Mouse (Mus musculus) gastrocnemius, postnatal 36 days (tissue): Measurements from ENCODE around the gene Ccdc162. TPM values are rescaled to one million over a fixed set of nuclear protein-coding genes. Genes with fewer than 3 reads are reported as not detected.

Source experiments
- DNase-seq, 2 experiments: peaks; one replicate each; pipeline ENCODE4 v3.0.0; 2022
- intact Hi-C: fragments of 180-260 bp; cut with DNase I; formaldehyde crosslinking; loops from one replicate; pipeline ENCODE4 v1.15.1; 2025
- long read RNA-seq, 2 experiments: library from polyadenylated mRNA; stranded (forward); transcript quantifications; one replicate each; pipeline ENCODE4 v2.0.0; 2021
- total RNA-seq, 2 experiments: library from RNA; stranded (reverse); gene quantifications; 2 replicates each; pipeline ENCODE4 v1.2.3; 2021

Ccdc162 gene
- total RNA-seq = under 1 TPM; 0.46 to 0.62 TPM
- long read RNA-seq, experiment 1, partial matches to known transcripts = 0 of 2 reads
- long read RNA-seq, experiment 1, other reads (novel, unspliced or antisense) = 1 of 2 reads
- long read RNA-seq, experiment 2, partial matches to known transcripts = 0 of 1 reads
- long read RNA-seq, experiment 2, other reads (novel, unspliced or antisense) = 1 of 1 reads

DNA sequence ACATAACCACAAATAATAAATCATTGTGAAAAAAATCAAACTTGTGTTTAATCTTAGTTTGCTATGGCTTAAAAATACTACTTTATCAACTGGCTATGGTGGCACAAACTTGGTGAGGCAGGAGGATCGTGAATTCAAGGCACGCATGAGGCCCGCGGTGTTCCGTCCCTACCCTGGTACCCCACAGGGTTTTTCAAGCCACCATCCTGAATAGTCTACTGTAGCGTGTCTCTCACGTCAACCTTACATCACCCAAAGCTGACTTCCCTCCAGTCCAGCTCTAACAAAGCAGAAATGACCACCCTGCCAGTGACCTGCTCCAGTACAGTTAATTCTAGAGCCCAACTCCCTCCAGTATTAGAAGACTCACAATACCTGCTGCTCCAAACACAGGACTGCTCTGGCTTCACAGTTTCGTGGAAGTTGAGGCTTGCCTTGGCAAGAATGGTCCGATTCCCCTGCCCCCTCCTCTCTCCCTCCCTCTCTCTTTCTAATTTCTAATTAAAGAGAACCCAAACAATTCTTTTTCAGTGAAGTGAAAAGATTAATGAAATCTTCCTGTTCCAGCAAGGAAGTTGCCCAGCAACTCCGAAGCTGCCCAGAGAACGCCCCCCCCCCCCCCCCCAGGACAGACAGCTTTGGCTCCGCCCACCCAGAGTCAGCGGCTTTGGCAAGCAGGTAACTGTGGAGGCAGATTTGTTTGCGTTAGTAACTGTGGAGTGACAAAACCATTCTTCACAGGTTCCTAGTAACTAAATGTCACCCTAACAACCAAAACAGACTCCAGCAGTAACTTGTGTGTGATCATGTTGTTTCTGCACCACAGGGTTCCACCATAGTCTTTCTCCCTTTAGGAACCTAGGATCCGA, at the start of gene Ccdc162:
Gene Ccdc162, minus strand, starts transcription at position 606 of the 869 bp plus-strand sequence.
- DNase-seq = no peak
- intact Hi-C loops = no loop called here

DNA sequence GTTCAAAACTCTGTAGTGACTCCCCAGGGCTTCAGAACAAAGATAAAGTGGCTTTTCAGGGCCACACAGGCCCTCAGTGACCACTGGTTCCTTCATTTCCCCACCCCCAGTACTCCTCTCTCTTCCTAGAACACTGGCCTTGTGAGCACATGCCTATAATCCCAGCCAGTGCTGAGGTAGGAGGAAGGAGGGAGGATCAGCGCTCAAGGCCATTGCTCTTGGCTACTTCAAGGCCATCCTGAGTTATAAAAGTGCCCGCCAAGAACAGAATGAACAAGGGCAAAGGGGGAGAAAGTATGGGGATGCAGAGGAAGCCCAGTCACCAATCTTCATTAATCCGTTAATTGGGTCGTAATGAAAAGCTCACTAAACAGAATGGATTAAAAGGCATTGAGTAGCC, 49.2 kb upstream of the Ccdc162 start:
- no peak for DNase-seq
- intact Hi-C loops = no loop called here

DNA sequence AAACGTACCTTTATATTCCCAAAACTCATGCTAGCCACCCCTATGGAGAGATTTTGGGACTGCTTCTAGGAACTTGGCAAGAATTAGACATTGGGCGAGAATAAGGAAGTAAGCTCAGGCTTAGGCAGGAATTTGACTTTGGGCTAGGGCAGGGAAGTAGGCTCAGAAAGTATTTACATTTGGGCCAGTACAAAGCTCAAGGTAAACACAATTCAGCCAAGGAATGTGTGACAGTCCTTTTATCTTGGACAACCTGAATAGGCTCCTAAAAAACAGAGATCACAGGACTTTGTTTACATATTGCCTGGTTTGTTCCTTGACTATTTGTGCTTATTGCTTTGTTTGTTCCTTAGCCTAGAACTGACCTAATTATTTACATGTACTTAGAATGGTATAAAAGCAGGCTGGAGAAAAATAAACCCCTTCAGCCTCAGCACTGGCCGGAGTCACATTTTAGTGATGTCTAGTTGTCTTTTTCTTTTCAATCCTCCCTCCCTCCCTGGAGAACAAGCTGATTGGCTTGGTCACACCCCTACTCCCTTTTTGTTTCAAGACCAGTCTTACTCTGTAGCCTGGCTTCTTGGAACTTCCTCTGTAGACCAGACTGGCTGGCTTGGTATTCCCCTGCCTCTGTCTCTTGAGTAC, 47.4 kb upstream of the Ccdc162 start:
- intact Hi-C loops = no loop called here
- DNase-seq = no peak

DNA sequence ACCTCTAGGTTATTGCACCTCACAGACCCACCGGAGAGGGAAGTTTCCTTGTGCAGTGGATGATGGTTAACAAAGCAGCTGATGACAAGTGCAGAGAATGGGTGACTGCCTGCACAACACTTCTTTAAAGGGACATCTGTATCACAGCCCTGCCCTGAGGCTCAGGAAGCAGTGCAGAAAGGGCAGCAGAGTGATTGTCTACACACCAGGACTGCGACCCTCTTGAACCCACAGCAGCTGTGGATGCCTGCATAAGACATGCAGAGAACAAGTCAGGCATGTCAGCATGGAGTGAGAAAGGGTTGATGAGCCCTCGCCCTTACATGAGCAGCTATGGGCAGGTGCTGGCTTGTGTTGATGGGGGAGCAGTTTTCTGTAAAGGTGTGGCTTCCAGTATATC, 44.4 kb upstream of the Ccdc162 start:
- DNase-seq = no peak
- intact Hi-C loops = no loop called here

DNA sequence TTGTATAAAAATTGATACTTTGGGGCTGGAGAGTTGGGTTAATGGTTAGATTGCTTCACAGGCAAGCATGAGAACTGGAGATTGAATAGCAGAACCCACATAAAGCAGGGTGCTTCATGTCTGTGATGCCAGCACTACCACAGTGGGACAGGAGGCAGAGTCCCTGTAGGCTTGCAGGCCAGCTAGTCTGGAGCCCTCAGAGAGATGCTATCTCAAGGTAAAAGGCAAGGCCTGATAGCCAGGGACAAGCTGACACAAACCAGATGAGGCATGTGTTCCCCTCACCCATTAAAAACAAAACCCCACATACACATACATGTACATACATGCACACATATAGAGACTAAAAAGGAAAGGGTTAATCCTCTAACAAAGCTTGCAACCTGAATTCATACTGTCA, 41.6 kb upstream of the Ccdc162 start:
- no peak for DNase-seq
- intact Hi-C loops = no loop called here

DNA sequence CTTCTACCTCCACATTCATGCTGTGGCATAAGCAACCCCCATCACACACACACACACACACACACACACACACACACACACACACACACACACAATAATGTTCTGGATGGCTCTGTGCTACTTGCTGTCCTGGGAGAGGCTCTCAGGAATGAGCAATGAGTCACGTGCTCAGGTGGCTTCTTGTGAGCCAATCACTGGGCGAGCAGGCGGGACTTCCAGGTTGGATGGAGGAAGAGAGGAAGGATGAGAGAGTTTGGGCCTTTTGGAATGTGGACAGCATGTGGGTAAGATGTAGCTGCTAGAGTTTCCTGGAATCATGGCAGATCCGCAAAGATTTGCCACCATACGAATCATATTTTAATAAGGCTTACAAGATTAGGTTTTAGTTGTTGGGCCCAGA, 40.8 kb upstream of the Ccdc162 start:
- DNase-seq = no peak
- intact Hi-C loops = no loop called here

DNA sequence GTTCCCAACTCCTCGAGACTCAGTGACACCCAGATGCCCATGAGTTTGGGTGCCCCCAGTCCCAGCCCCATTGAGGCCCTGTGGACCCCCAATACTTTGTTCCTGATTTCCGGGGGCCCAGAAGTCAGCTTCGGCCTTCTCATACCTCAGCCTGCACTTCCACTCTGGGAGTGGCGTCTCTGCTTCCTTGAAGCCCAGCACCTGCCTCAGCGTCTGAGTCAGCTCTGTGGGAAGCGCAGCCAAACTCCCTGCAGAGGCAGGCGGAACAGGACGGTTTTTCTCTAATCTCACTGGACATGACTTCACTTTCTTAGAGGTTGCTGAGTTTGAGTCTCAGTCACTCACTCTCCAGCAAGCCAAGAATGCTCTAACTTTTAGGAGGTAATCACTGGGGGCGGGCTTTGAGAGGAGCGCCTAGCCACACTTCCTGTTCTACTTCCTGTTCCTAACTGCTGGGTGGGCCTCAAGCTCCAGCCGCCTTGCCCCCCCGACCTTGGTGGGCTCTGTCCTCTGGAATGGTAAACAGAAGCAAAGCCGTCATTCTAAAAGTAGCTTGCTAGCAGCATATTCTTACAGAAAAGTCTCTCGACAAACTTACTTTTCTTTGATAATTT, 35.5 kb upstream of the Ccdc162 start:
- no peak for DNase-seq
- intact Hi-C loops = no loop called here

DNA sequence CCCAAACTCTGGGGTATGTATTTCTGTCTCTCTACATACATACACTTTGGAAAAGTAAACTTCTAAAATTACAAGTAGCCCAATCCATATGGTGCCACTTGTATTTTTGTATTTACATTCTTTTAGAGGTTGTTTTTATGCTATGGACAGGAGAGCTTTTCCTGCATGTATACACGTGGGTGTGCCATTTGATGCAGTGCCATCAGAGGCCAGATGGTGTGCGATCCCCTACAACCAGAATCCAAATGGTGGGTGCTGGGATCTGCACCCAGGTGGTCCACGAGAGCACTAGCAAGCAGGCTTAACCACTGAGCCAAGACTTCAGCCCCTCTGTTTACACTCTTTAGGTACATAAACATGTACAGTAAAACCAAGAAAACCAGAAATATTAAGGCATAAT, 32.9 kb upstream of the Ccdc162 start:
- no peak for DNase-seq
- intact Hi-C loops = no loop called here

DNA sequence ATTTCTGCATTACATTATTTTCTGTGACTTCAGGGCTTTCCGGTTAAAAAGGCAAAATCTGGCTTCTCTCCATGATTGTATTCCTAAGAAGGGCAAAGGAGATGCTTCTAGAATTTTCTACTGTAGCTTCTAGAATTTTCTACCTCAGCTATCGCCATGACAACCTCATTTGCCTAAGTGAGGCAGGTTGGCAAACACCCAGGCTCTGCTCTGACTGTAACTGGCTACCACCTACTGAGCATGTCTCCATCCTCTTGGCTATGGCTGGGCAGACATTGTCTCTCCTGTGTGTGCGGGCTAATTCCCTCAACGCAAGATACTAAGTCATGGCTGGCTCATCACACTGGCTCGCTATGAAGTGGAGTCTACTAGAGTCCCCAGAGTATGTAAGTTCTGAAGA, 30.1 kb upstream of the Ccdc162 start:
- no peak for DNase-seq
- intact Hi-C loops = no loop called here

DNA sequence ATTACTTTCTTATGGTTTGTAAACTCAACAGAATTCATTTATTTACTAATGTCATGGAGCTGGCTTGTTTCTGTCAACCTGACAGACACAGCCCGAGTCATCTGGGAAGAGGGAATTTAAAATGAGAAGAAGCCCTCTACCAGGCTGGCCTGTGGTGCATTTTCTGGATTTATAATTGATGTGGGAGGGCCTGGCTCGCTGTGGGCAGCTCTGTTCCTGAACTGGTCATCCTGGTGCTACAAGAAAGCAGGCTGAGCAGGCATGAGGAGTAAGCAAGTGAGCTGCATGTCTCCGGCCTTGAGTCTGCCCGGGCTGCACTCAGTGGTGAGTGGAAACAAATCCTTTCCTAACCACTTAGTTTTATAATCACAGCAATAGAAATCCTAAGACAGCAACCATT, 27.6 kb upstream of the Ccdc162 start:
- intact Hi-C loops = no loop called here
- DNase-seq = no peak

DNA sequence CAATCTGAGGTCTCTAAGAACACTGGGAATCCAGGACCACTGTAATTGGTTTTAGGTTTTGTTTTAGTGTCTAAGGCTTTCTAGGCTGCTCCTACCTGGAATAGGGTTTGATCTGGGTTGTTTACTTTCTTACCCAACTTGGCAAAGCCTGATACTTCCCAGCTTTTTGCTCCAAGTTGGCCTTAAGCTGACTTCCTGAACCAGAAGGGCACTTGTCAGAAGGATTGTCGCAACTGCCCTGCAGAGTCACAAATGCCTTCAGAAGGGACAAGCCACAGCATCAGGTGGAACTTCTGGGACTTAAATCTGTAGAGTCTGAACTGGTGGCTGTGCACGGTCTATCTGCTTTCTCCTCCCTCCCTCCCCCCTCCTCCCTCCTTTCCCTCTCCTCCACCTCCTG, 23.8 kb upstream of the Ccdc162 start:
- DNase-seq = no peak
- intact Hi-C loops = no loop called here

DNA sequence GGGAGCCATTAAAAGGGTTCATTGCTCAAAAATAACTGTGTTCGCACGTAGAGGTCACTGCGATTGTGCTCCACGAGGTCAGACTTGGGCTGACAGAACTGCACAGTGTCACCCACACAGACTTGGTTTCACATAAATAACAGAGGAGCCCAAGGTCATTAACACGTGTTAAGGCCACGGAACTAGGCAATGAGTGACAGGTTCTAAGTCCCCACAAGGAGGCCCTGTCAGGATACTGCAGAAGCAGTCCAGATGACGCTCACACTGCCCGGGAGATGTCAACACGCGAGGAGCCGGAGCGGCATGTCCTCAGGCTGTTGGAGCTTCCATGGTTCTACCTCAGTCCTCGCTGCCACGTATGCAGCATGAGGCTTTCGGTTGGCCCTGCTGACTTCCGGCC, 20.8 kb upstream of the Ccdc162 start:
- no peak for DNase-seq
- intact Hi-C loops = no loop called here

DNA sequence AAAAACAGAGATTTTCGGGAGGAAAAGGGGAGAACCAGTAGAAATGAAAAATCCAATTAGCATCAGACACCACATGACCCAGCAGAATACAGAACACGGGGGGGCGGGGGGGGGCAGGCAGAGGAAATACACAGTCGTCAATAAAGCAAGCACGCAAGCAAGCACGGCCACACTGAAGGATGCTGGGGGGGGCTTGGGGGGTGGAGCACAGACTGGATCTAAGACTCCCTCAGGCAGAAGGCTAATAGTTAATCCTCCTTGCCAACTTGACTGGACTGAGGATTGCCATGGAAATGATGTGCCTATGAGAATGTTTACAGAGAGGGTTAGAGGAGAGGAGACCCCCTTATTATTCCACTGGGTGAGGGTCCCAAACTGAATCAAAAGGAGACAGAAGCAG, 19.0 kb upstream of the Ccdc162 start:
- DNase-seq = no peak
- intact Hi-C loops = no loop called here

DNA sequence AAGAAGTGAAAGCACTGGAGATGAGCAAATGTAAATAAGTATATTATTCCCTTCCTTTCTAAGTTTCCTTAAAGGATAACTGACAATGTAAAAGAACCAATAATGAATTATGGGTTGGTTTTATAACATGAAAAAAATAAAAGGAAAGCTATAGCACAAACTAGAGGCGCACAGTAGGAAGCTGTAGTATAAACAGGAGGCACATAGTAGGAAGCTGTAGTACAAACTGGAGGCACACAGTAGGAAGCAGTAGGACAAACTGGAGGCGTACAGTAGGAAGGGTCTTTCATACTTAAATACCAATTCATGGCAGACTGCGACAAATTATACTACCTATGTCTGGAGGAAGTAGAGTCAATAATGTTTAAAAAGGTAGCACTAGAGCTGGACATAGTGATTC, 16.8 kb upstream of the Ccdc162 start:
- intact Hi-C loops = no loop called here
- DNase-seq = no peak

DNA sequence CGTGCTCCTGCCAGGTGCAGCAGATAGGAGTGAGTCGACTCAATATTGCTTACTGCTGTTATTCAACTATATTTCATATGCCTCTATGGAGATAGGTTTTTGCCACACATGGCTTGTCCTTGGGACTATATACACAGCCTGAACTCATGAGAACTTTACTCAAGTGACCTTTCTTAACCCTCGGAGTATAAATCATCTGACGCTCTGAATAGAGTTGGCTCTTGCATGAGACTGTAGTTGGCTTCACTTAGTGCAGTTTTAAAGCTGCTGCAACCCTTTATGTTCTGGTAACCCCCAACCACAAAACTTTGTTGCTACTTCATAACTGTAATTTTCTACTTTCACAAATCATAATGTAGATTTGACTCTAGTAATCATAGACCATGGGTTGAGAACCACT, 15.5 kb upstream of the Ccdc162 start:
- no peak for DNase-seq
- intact Hi-C loops = no loop called here

DNA sequence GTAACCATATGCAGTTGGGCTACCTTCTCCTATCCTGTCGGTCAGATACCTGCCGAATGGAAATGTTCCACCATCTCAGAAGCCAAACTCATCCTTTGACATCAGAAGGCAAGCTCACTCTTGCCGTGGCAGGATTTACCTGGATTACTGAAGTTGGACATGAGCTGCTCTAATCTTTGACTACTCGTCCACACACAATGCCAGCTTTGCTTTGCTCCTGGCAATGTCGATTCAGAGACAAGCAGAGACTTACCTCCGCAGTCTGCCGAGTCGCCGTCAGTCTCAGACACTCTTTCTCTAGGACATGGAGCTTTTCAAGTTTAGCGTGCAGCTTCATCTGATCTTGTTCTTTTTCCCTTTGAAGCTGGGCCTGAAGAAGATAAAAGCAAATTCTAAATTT, 14.3 kb upstream of the Ccdc162 start:
- no peak for DNase-seq
- intact Hi-C loops = no loop called here

DNA sequence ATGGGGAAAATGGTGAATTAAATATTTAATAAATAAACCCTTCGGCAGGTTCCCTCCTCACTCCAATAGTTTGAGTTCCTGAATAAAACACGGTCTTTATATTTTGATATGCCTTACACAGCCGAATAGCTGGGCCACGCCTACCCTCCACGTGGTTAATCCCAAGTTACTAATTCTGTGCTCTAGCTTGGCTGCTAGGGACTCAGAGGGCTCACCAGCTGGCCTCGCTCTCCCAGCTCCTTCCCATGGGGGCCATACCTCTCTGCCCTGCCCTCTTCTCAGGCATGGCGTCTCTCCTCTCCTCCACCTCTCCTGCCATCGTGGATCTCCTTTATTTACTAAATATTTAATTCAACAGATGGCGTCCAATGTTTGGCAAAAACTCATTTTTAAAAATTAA, 9.8 kb upstream of the Ccdc162 start:
- no peak for DNase-seq
- intact Hi-C loops = no loop called here

DNA sequence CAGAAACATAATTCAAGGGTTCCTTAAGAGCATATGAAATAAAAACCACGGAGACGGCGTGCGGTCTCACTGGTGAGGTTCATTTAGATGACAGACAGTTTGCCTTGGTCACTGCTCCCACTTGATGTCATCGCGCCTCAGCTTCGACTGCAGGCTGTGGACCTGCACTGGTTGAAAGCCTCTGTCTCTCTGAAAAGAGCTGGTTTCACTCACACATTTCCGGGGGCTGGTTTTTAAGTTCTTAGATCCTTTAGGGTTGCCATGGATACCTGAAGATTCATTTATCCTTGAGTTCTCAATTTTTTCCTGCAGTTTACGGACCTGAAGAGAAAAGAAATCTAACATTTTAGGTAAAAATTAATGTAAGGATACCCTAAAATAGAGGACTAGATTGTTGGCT, 3.2 kb upstream of the Ccdc162 start:
- no peak for DNase-seq
- intact Hi-C loops = no loop called here

DNA sequence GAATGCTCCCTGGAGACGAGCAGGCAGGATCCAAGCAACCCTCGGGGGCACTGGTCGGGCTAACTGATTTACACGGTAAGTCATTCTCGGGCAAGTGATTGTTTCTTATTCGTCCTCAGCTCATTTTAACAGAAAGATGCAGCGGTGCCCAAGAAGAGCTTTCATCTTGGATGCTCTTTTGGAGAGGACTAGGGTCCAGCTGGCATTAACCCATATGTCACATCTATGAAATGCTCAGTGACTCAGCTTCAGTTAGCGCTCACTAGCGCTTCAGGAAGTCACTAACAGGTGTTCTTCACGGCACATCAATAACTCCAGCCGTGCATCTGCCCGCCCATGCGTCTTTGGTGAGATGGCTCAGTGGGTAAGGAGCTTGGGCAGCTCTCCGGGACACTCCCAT, 877 bp downstream of the Ccdc162 start:
- intact Hi-C loops = no loop called here
- no peak for DNase-seq

DNA sequence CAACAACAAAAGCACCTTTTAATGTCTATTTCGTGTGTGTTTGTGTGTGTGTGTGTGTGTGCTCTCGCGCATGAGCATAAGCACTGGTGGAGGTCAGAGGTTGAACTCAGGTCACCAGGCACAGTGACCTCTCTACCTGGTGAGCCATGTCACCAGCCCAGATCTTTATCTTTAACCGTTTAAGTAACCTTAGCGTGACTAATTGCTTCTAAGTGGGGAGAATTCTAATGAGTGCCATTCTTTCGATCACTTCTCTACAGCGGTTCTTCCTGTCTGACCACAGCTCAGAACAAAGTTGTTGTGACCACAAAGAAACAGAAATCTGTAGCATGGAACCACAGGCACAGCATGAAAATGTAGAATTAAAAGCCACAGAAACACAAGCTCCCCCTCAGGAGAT, 5.0 kb downstream of the Ccdc162 start:
- intact Hi-C loops = no loop called here
- DNase-seq = no peak

DNA sequence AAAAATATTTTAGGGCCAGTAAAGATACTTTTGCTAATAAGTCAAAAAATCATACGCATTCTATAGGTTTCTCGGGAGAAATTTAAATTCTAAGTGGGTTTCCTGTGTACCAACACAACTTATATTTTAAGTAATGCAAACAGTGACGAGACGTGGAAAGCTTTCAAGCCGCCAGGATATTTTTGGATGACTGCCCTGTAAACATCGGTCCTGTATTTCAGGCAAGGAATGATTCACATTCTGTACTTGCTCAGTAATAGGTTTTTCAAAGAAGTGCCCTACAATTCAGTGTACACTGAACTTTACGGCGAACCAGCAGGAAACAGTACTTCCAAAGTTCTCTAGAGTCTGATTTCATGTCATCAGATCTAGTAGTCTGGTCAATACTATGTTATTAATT, 5.7 kb downstream of the Ccdc162 start:
- intact Hi-C loops = no loop called here
- DNase-seq = no peak

DNA sequence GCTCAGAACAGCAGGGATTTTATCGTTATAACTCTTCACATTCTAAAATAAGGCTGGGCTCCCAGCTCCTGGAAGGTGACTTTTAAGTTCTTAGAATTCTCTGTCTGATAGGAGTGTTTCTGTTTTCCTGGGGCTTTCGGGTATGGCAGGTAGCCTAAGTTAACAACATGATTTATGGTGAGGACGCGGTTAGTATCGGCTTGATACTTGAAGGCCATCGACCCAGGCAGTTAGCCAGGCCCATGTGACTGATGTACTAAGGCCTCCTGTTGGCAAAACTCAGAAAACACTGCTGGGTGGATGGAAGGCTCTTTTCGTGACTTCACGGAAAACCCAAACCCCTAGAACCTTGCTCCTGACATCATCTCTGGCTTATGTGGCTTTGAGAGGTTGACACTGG, 7.1 kb downstream of the Ccdc162 start:
- intact Hi-C loops = no loop called here
- DNase-seq = no peak
